Mouse (Mus musculus) midbrain, postnatal 0 days (tissue): ENCODE data around the gene 0610040J01Rik. TPM values are rescaled to one million over a fixed set of nuclear protein-coding genes. Genes with fewer than 3 reads are reported as not detected.

Source experiments
- ATAC-seq: fragments of 200-750 bp; cut with Nextera tagmentation; 2 replicates; pipeline ENCODE4 v1.8.0; 2017; ENCODE audit warnings: moderate number of reproducible peaks, mild to moderate bottlenecking, moderate TSS enrichment, moderate library complexity; ENCODE audit not compliant: low FRiP score
- DNase-seq: peaks from one replicate; pipeline ENCODE4 v3.0.0-alpha.2; 2015; ENCODE audit warnings: low spot score
- H3K27ac ChIP-seq: fragments of 300-500 bp; sonication (generic); 2 replicates; pipeline ENCODE4 v1.5.1; 2014; ENCODE audit warnings: low read depth, mild to moderate bottlenecking, low read length, mixed read lengths
- H3K27me3 ChIP-seq: fragments of 300-500 bp; sonication (generic); 2 replicates; pipeline ENCODE4 v1.6.1; 2014; ENCODE audit warnings: low read length, control low read depth, mixed read lengths; ENCODE audit not compliant: insufficient read depth
- H3K36me3 ChIP-seq: fragments of 300-500 bp; sonication (generic); 2 replicates; pipeline ENCODE4 v1.6.1; 2014; ENCODE audit warnings: low read length, control low read depth, mixed read lengths; ENCODE audit not compliant: insufficient read depth
- H3K4me1 ChIP-seq: fragments of 300-500 bp; sonication (generic); 2 replicates; pipeline ENCODE4 v1.6.1; 2014; ENCODE audit warnings: mild to moderate bottlenecking, control low read depth, antibody characterized with exemption, low read length, mixed read lengths; ENCODE audit not compliant: insufficient read depth
- H3K4me2 ChIP-seq: fragments of 300-500 bp; sonication (generic); 2 replicates; pipeline ENCODE4 v1.6.1; 2014; ENCODE audit warnings: low read depth, mild to moderate bottlenecking, low read length, mixed read lengths; ENCODE audit not compliant: poor library complexity, severe bottlenecking
- H3K4me3 ChIP-seq: fragments of 300-500 bp; sonication (generic); 2 replicates; pipeline ENCODE4 v1.5.1; 2014; ENCODE audit warnings: low read depth, mild to moderate bottlenecking, low read length, moderate library complexity
- H3K9ac ChIP-seq: fragments of 300-500 bp; sonication (generic); replicated peaks from 2 replicates; pipeline ENCODE4 v1.6.1; 2014; ENCODE audit warnings: mild to moderate bottlenecking, low read length, moderate library complexity, mixed read lengths; ENCODE audit not compliant: poor library complexity, severe bottlenecking
- H3K9me3 ChIP-seq: fragments of 300-500 bp; sonication (generic); 2 replicates; pipeline ENCODE4 v1.6.1; 2016; ENCODE audit warnings: low read length, control low read depth
- CTCF ChIP-seq: IDR thresholded peaks from 2 replicates; pipeline ENCODE4 v1.5.1; 2016; ENCODE audit warnings: antibody characterized with exemption, mild to moderate bottlenecking
- WGBS: fragments of 180-500 bp; shearing (Covaris S2); extraction: QIAGEN DNeasy Blood & Tissue Kit; methylation state at CpG from one replicate; pipeline ENCODE4 v1.1.7; 2014; 5-methylcytosine and 5-hydroxymethylcytosine counted together
- polyA plus RNA-seq: library from polyadenylated mRNA; unstranded; fragments of >200 nt; fragmentation: Nextera tagmentation; extraction: Ambion mirVana; gene quantifications from 2 replicates; pipeline ENCODE4 v1.2.1, GENCODE M21; 2015
- total RNA-seq: library from RNA; depleted of rRNA; stranded (reverse); fragments of >200 nt; gene quantifications from 2 replicates; pipeline ENCODE4 v1.2.3, GENCODE M21; 2014

The 0610040J01Rik gene
- total and polyA plus RNA-seq, 2 experiments from 2014 or later: 0.93 to 3.2 TPM

GRCm38 (mm10) chr5:63916457-63917139, 104.4 kb downstream of the 0610040J01Rik start:
- H3K4me2 ChIP-seq: no peak overlapping the region
- DNase-seq (no peak), ATAC-seq (no peak)
- no peak overlapping the region for H3K4me3 ChIP-seq
- no peak for TF ChIP-seq CTCF
- H3K27ac ChIP-seq: no peak overlapping the region
- H3K27me3 ChIP-seq: no peaks in the 10 kb centered on the region
- H3K9ac ChIP-seq: no peak overlapping the region
- no peaks in the 10 kb centered on the region for H3K9me3 ChIP-seq
- H3K36me3 ChIP-seq: no peaks in the 10 kb centered on the region
- WGBS: 90% methylated on average over 10 of the region's 10 CpGs
- H3K4me1 ChIP-seq: no peaks in the 10 kb centered on the region

GRCm38 (mm10) chr5:63918201-63918600, 106.0 kb downstream of the 0610040J01Rik start:
- Histone ChIP-seq H3K4me1 (no peaks in the 10 kb centered on the region), H3K4me3 (no peak overlapping the region), H3K9me3 (no peaks in the 10 kb centered on the region), H3K27ac (no peak overlapping the region), H3K4me2 (no peak overlapping the region), H3K36me3 (no peaks in the 10 kb centered on the region), H3K9ac (no peak overlapping the region), H3K27me3 (no peaks in the 10 kb centered on the region)
- TF ChIP-seq CTCF: no peak
- DNase-seq (no peak), ATAC-seq (no peak)
- WGBS: 74% methylated on average over 4 of the region's 4 CpGs

- WGBS: 86% methylated on average over 13 of the region's 13 CpGs
- no peak overlapping the region for H3K4me2 ChIP-seq
- peaks cover 7% of the 10 kb centered on the region for H3K36me3 ChIP-seq
- DNase-seq: no peak
- no peak for ATAC-seq
- H3K4me1 ChIP-seq: no peaks in the 10 kb centered on the region
- H3K27ac ChIP-seq: no peak overlapping the region
- H3K27me3 ChIP-seq: no peaks in the 10 kb centered on the region
- H3K4me3 ChIP-seq: no peak overlapping the region
- TF ChIP-seq CTCF: no peak
- H3K9ac ChIP-seq: no peak overlapping the region
- H3K9me3 ChIP-seq: no peaks in the 10 kb centered on the region
Observed at GRCm38 (mm10) chr5:63923305-63924025, 111.3 kb downstream of the 0610040J01Rik start.

GRCm38 (mm10) chr5:63925035-63925628, 113.0 kb downstream of the 0610040J01Rik start:
- H3K27me3 ChIP-seq: no peaks in the 10 kb centered on the region
- H3K9ac ChIP-seq: no peak overlapping the region
- peaks cover 18% of the 10 kb centered on the region for H3K36me3 ChIP-seq
- ATAC-seq (no peak), DNase-seq (no peak)
- H3K4me1 ChIP-seq: no peaks in the 10 kb centered on the region
- H3K4me3 ChIP-seq: no peak overlapping the region
- H3K27ac ChIP-seq: no peak overlapping the region
- no peaks in the 10 kb centered on the region for H3K9me3 ChIP-seq
- H3K4me2 ChIP-seq: no peak overlapping the region
- no peak for TF ChIP-seq CTCF
- 95% methylated on average over 14 of the region's 14 CpGs for WGBS

GRCm38 (mm10) chr5:63930824-63931358, 118.7 kb downstream of the 0610040J01Rik start:
- 55% methylated on average over 4 of the region's 4 CpGs for WGBS
- DNase-seq: no peak
- no peak for TF ChIP-seq CTCF

GRCm38 (mm10) chr5:63932829-63933228, 120.7 kb downstream of the 0610040J01Rik start:
- no peak overlapping the region for H3K4me3 ChIP-seq
- no peak for DNase-seq
- no peaks in the 10 kb centered on the region for H3K4me1 ChIP-seq
- no peaks in the 10 kb centered on the region for H3K27me3 ChIP-seq
- no peak overlapping the region for H3K9ac ChIP-seq
- ATAC-seq: no peak
- H3K27ac ChIP-seq: no peak overlapping the region
- 50% methylated on average over 10 of the region's 10 CpGs for WGBS
- no peak for TF ChIP-seq CTCF
- no peaks in the 10 kb centered on the region for H3K9me3 ChIP-seq
- no peak overlapping the region for H3K4me2 ChIP-seq
- peaks cover 11% of the 10 kb centered on the region for H3K36me3 ChIP-seq

More at GRCm38 (mm10) chr5:63930824-63931358, 118.7 kb downstream of the 0610040J01Rik start:
- Histone ChIP-seq H3K4me2 (no peak overlapping the region), H3K4me1 (no peaks in the 10 kb centered on the region), H3K36me3 (peaks cover 18% of the 10 kb centered on the region), H3K4me3 (no peak overlapping the region), H3K9me3 (no peaks in the 10 kb centered on the region), H3K9ac (no peak overlapping the region), H3K27ac (no peak overlapping the region), H3K27me3 (no peaks in the 10 kb centered on the region)
- no peak for ATAC-seq
